Mouse (Mus musculus) heart, embryonic 14.5 days (tissue): ENCODE results near the gene Mon1a. TPM values are rescaled to one million over a fixed set of nuclear protein-coding genes. Genes with fewer than 3 reads are reported as not detected.

Source experiments
- ATAC-seq: fragments of 200-750 bp; cut with Nextera tagmentation; 2 replicates; pipeline ENCODE4 v1.8.0; 2017; ENCODE audit warnings: low read depth, moderate TSS enrichment; ENCODE audit not compliant: insufficient number of reproducible peaks, insufficient read depth, low FRiP score
- H3K27ac ChIP-seq, 2 experiments: fragments of 200-500 bp in 1 of 2; fragments of 300-500 bp in 1 of 2; sonication (generic) in 1 of 2; replicated peaks in 1 of 2; 2 replicates each; pipeline ENCODE4 v1.5.1; 2012 to 2014; ENCODE audit warnings: low read depth in 2 of 2, low read length in 2 of 2, control low read depth in 1 of 2, mild to moderate bottlenecking in 1 of 2, mixed read lengths in 1 of 2; ENCODE audit not compliant: control insufficient read depth in 1 of 2, insufficient read depth in 1 of 2
- H3K27me3 ChIP-seq: fragments of 300-500 bp; sonication (generic); 2 replicates; pipeline ENCODE4 v1.6.1; 2014; ENCODE audit warnings: mild to moderate bottlenecking, low read length, control low read depth; ENCODE audit not compliant: control insufficient read depth, insufficient read depth
- H3K36me3 ChIP-seq: fragments of 300-500 bp; sonication (generic); 2 replicates; pipeline ENCODE4 v1.6.1; 2014; ENCODE audit warnings: mild to moderate bottlenecking, control low read depth, low read length, mixed read lengths; ENCODE audit not compliant: control insufficient read depth, insufficient read depth
- H3K4me1 ChIP-seq, 2 experiments: fragments of 200-500 bp in 1 of 2; fragments of 300-500 bp in 1 of 2; sonication (generic) in 1 of 2; 2 replicates each; pipeline ENCODE4 v1.6.1; 2012 to 2014; ENCODE audit warnings: low read length in 2 of 2, control low read depth in 1 of 2, mixed read lengths in 1 of 2; ENCODE audit not compliant: control insufficient read depth in 2 of 2, insufficient read depth in 2 of 2
- H3K4me2 ChIP-seq: fragments of 300-500 bp; sonication (generic); 2 replicates; pipeline ENCODE4 v1.6.1; 2014; ENCODE audit warnings: mild to moderate bottlenecking, low read length
- H3K4me3 ChIP-seq, 2 experiments: fragments of 200-500 bp in 1 of 2; fragments of 300-500 bp in 1 of 2; sonication (generic) in 1 of 2; 2 replicates each; pipeline ENCODE4 v1.5.1; 2012 to 2014; ENCODE audit warnings: low read length in 2 of 2, mild to moderate bottlenecking in 2 of 2, control low read depth in 1 of 2, low read depth in 1 of 2, moderate library complexity in 1 of 2; ENCODE audit not compliant: control insufficient read depth in 1 of 2, insufficient read depth in 1 of 2
- H3K9ac ChIP-seq: fragments of 300-500 bp; sonication (generic); 2 replicates; pipeline ENCODE4 v1.6.1; 2014; ENCODE audit warnings: mild to moderate bottlenecking, low read length
- H3K9me3 ChIP-seq: fragments of 300-500 bp; sonication (generic); 2 replicates; pipeline ENCODE4 v1.6.1; 2016; ENCODE audit warnings: low read length, control low read depth; ENCODE audit not compliant: control insufficient read depth
- WGBS: fragments of 180-500 bp; shearing (Covaris S2); extraction: QIAGEN DNeasy Blood & Tissue Kit; methylation state at CpG from one replicate; pipeline ENCODE4 v1.1.7; 2014; 5-methylcytosine and 5-hydroxymethylcytosine counted together
- polyA plus RNA-seq: library from polyadenylated mRNA; unstranded; fragments of >200 nt; fragmentation: Nextera tagmentation; extraction: Ambion mirVana; gene quantifications from 2 replicates; pipeline ENCODE4 v1.2.1, GENCODE M21; 2014

Gene Mon1a
- 8.2 and 9.4 TPM in 2 replicates for polyA plus RNA-seq

DNA sequence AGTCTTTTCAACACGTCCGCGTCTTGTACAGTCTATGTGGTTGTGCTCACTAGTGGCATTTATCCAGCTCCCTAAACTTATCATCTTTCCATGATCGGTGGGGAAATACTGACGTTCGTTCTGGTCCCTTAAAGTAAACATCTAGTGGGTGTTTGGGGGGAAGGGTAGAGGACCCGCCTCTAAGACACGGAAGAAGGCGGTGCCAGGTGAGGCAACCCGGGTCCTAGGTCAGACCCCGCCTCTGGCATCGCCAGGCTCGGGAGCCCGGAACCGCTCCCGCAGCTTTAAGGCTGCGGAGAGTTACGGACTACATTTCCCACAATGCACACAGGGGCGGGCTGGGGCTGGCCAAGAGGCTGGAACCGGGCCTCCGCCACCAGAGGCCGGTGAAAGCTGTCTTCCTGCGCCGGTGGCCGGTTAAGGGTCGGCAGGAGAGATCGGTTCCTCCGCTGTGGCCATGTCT, at the start of gene Mon1a:
Gene Mon1a (plus strand): TSS at position 348 of the 463 bp plus-strand sequence.
- Histone ChIP-seq H3K4me2 (peak within 1 kb of the TSS; percentile 85), H3K9ac (peak within 1 kb of the TSS; percentile 83), H3K36me3 (no peaks in the 10 kb centered on the region), H3K27me3 (no peaks in the 10 kb centered on the region), H3K27ac (peak within 1 kb of the TSS; percentile 45 to 67), H3K4me1 (peaks cover 6 to 10% of the 10 kb centered on the region in 2 experiments; a peak in 2 of 4 replicates), H3K4me3 (peak within 1 kb of the TSS; percentile 78 to 81), H3K9me3 (no peaks in the 10 kb centered on the region)
- WGBS: under 1% methylated on average over 28 of the region's 28 CpGs
- ATAC-seq: peak; percentile 93

GRCm38 (mm10) chr9:107838869-107839268, 49.1 kb upstream of the Mon1a start:
- H3K9me3 ChIP-seq: no peaks in the 10 kb centered on the region
- H3K9ac ChIP-seq: no peak overlapping the region
- H3K4me3 ChIP-seq: no peak overlapping the region
- no peaks in the 10 kb centered on the region for H3K27me3 ChIP-seq
- no peak overlapping the region for H3K4me2 ChIP-seq
- WGBS: 100% methylated on average over 1 of the region's 1 CpGs
- peaks cover 36% of the 10 kb centered on the region for H3K36me3 ChIP-seq
- no peaks in the 10 kb centered on the region for H3K4me1 ChIP-seq
- ATAC-seq: no peak
- H3K27ac ChIP-seq: no peak overlapping the region

GRCm38 (mm10) chr9:107842709-107843108, 45.2 kb upstream of the Mon1a start:
- WGBS: 90% methylated on average over 2 of the region's 2 CpGs
- no peak overlapping the region for H3K9ac ChIP-seq
- H3K4me1 ChIP-seq: no peaks in the 10 kb centered on the region
- H3K4me3 ChIP-seq: no peak overlapping the region
- H3K9me3 ChIP-seq: no peaks in the 10 kb centered on the region
- no peak overlapping the region for H3K4me2 ChIP-seq
- H3K36me3 ChIP-seq: peaks cover 56% of the 10 kb centered on the region
- H3K27me3 ChIP-seq: no peaks in the 10 kb centered on the region
- no peak overlapping the region for H3K27ac ChIP-seq
- ATAC-seq: no peak

- Histone ChIP-seq H3K36me3 (peaks cover 76% of the 10 kb centered on the region), H3K9ac (no peak overlapping the region), H3K27me3 (no peaks in the 10 kb centered on the region), H3K4me3 (no peak overlapping the region), H3K4me2 (no peak overlapping the region), H3K4me1 (no peaks in the 10 kb centered on the region), H3K27ac (no peak overlapping the region), H3K9me3 (no peaks in the 10 kb centered on the region)
- WGBS: 93% methylated on average over 7 of the region's 7 CpGs
- no peak for ATAC-seq
Observed at GRCm38 (mm10) chr9:107848922-107849321, 39.0 kb upstream of the Mon1a start.

DNA sequence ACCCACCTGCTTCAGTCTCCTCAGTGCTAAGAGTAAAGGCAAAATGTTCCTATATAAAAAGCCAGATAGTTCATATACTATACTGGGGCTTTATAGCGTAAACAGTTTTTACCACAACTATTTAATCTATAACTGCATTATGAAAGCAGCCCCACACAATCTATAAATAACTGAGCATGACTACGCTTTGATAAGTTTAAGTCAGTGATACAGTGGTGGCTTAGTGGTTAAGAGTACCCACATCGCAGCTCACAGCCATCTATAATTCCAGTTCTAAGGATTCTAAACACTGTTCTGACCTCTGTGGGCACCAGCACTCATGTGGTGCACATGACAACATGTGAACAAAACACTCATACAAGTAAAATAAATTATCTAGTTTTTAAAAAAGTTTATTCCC, 29.6 kb upstream of the Mon1a start:
- H3K4me1 ChIP-seq: peaks cover 0 to 4% of the 10 kb centered on the region in 2 experiments; a peak in 1 of 4 replicates
- peaks cover 43% of the 10 kb centered on the region for H3K36me3 ChIP-seq
- H3K27me3 ChIP-seq: no peaks in the 10 kb centered on the region
- WGBS: 63% methylated on average over 3 of the region's 3 CpGs
- H3K4me2 ChIP-seq: no peak overlapping the region
- no peak for ATAC-seq
- no peak overlapping the region for H3K4me3 ChIP-seq
- H3K9me3 ChIP-seq: no peaks in the 10 kb centered on the region
- H3K9ac ChIP-seq: no peak overlapping the region
- no peak overlapping the region for H3K27ac ChIP-seq

DNA sequence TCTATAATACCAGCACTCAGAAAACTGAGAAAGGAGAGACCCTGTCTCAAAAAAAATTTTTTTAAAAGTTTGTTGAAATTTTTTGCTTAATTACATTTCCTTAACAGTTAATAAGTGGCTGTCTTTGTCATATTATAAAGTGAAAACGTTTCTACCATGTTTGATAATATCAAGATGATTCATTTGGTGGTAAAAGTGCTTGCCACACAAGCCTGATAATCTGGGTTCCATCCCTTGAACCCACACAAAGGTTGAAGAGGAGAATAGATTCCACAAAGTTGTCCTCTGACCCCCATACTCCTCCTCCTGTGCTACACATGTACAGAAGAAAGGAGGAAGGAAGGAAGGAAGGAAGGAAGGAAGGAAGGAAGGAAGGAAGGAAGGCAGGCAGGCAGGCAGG, 23.5 kb upstream of the Mon1a start:
- H3K9me3 ChIP-seq: no peaks in the 10 kb centered on the region
- no peaks in the 10 kb centered on the region for H3K27me3 ChIP-seq
- no peak overlapping the region for H3K9ac ChIP-seq
- 64% methylated on average over 1 of the region's 1 CpGs for WGBS
- H3K36me3 ChIP-seq: peaks cover 24% of the 10 kb centered on the region
- H3K4me2 ChIP-seq: no peak overlapping the region
- no peak for ATAC-seq
- H3K27ac ChIP-seq: no peak overlapping the region
- no peak overlapping the region for H3K4me3 ChIP-seq
- H3K4me1 ChIP-seq: no peaks in the 10 kb centered on the region

GRCm38 (mm10) chr9:107866081-107866480, 21.9 kb upstream of the Mon1a start:
- Histone ChIP-seq H3K36me3 (peaks cover 21% of the 10 kb centered on the region), H3K27me3 (no peaks in the 10 kb centered on the region), H3K27ac (no peak overlapping the region), H3K4me3 (no peak overlapping the region), H3K9ac (no peak overlapping the region), H3K9me3 (no peaks in the 10 kb centered on the region), H3K4me1 (0 out of 4 replicates have a peak, but pooled peaks cover 0 to 2% of the 10 kb centered on the region in 2 experiments), H3K4me2 (no peak overlapping the region)
- whole genome bisulfite sequencing: 87% methylated on average over 2 of the region's 2 CpGs
- no peak for ATAC-seq
